Comparison of ENCODE assay signal across 8 mouse cellular contexts in genomic region chr15:98895635-98896589, GRCm38 (mm10). TPM values are rescaled to one million over a fixed set of nuclear protein-coding genes. Genes with fewer than 3 reads are reported as not detected.
DNase-seq lines count a peak whose midpoint lies in the region; ATAC-seq and TF ChIP-seq lines count a peak whose summit lies in the region.

No protein-coding gene starts in this region.

- H3K36me3 ChIP-seq in heart, embryonic 16.5 days (ENCODE audit: control insufficient read depth, insufficient read depth) = no peaks in the 10 kb centered on the region
- no peaks in the 10 kb centered on the region for H3K36me3 ChIP-seq in limb, embryonic 14.5 days (ENCODE audit: control insufficient read depth, insufficient read depth, low read length)
- H3K36me3 ChIP-seq in midbrain, embryonic 16.5 days (ENCODE audit: control insufficient read depth, insufficient read depth, low read length) = no peaks in the 10 kb centered on the region

- peaks cover 65% of the 10 kb centered on the region for H3K27me3 ChIP-seq in heart, embryonic 16.5 days (ENCODE audit: control insufficient read depth, insufficient read depth, low read length)
- H3K27me3 ChIP-seq in limb, embryonic 14.5 days (ENCODE audit: control insufficient read depth, insufficient read depth, low read length) = peaks cover 83% of the 10 kb centered on the region
- peaks cover 59% of the 10 kb centered on the region for H3K27me3 ChIP-seq in midbrain, embryonic 16.5 days (ENCODE audit: control insufficient read depth, insufficient read depth, low read depth, low read length)

- peak overlapping the region; percentile 99 for H3K4me2 ChIP-seq in heart, embryonic 16.5 days (ENCODE audit: low read depth, low read length)
- H3K4me2 ChIP-seq in limb, embryonic 14.5 days (replicated peaks; ENCODE audit: low read depth, low read length, severe bottlenecking) = peak overlapping the region; percentile 49
- peak overlapping the region; percentile 53 for H3K4me2 ChIP-seq in midbrain, embryonic 16.5 days (ENCODE audit: low read length)

- TF ChIP-seq POLR2A in brain, embryonic 14.5 days (IDR thresholded peaks at IDR 0.05; ENCODE audit: borderline replicate concordance, extremely low read depth, insufficient read depth, insufficient read length, poor library complexity, severe bottlenecking) = no peak
- no peak for TF ChIP-seq POLR2A in limb, embryonic 14.5 days (IDR thresholded peaks at IDR 0.05; ENCODE audit: borderline replicate concordance, extremely low read depth, insufficient read depth, insufficient read length)

- ATAC-seq in heart, embryonic 16.5 days (replicated peaks; ENCODE audit: extremely low read depth, insufficient read depth, low FRiP score) = 0 out of 2 replicates have a peak, but pooled peaks have one; percentile 5
- ATAC-seq in limb, embryonic 14.5 days (ENCODE audit: low FRiP score, low read depth) = no peak
- no peak for ATAC-seq in midbrain, embryonic 16.5 days
- no peak for ATAC-seq in CD4-positive, CD25-positive, alpha-beta regulatory T cell, adult 4 months

- H3K4me1 ChIP-seq in heart, embryonic 16.5 days (ENCODE audit: control insufficient read depth, insufficient read depth, low read length) = peaks cover 33% of the 10 kb centered on the region
- peaks cover 32% of the 10 kb centered on the region for H3K4me1 ChIP-seq in limb, embryonic 14.5 days (ENCODE audit: control insufficient read depth, insufficient read depth, low read length)
- H3K4me1 ChIP-seq in midbrain, embryonic 16.5 days (ENCODE audit: control insufficient read depth, insufficient read depth, low read length) = peaks cover 30% of the 10 kb centered on the region

- TF ChIP-seq CTCF in brain, embryonic 14.5 days (IDR thresholded peaks at IDR 0.05; ENCODE audit: borderline replicate concordance, extremely low read depth, insufficient read depth, insufficient read length) = no peak

- peak; percentile 27 for DNase-seq in gastrocnemius, postnatal 14 days
- DNase-seq in gastrocnemius, adult 18-20 months (ENCODE audit: low spot score) = no peak
- peak; percentile 58 for DNase-seq in brain, embryonic 14.5 days (ENCODE audit: low read depth)
- no peak for DNase-seq in limb, embryonic 14.5 days (ENCODE audit: low spot score)
- DNase-seq in thymus, postnatal 14 days = no peak

- intact Hi-C loops in gastrocnemius, postnatal 14 days (cut with DNase I; ENCODE audit: low total_unique reads) = no loop called here

- H3K9ac ChIP-seq in heart, embryonic 16.5 days (ENCODE audit: low read length) = peak overlapping the region; percentile 70
- H3K9ac ChIP-seq in limb, embryonic 14.5 days (ENCODE audit: low read depth, low read length, severe bottlenecking) = peak overlapping the region; percentile 28; the same call in 1 of the 2 replicates
- H3K9ac ChIP-seq in midbrain, embryonic 16.5 days (ENCODE audit: low read depth, low read length) = peak overlapping the region; percentile 57

- H3K4me3 ChIP-seq in heart, embryonic 16.5 days (ENCODE audit: low read length) = peak overlapping the region; percentile 50
- peak overlapping the region; percentile 27 for H3K4me3 ChIP-seq in limb, embryonic 14.5 days (replicated peaks; ENCODE audit: low read length)
- peak overlapping the region; percentile 30 for H3K4me3 ChIP-seq in midbrain, embryonic 16.5 days (ENCODE audit: low read depth, low read length)

- H3K9me3 ChIP-seq in heart, embryonic 16.5 days (replicated peaks; ENCODE audit: control insufficient read depth, low read length) = no peaks in the 10 kb centered on the region
- no peaks in the 10 kb centered on the region for H3K9me3 ChIP-seq in limb, embryonic 14.5 days (ENCODE audit: control insufficient read depth, low read length)
- no peaks in the 10 kb centered on the region for H3K9me3 ChIP-seq in midbrain, embryonic 16.5 days (replicated peaks; ENCODE audit: control insufficient read depth, low read length, poor library complexity, severe bottlenecking)

- H3K27ac ChIP-seq in heart, embryonic 16.5 days (ENCODE audit: low read length) = peak overlapping the region; percentile 37; the same call in 1 of the 2 replicates
- H3K27ac ChIP-seq in limb, embryonic 14.5 days (replicated peaks; ENCODE audit: low read depth, low read length) = 0 out of 2 replicates have a peak overlapping the region, but pooled peaks have one; percentile 33
- H3K27ac ChIP-seq in midbrain, embryonic 16.5 days (ENCODE audit: low read length) = no peak overlapping the region

- 5% methylated on average over 41 of the region's 41 CpGs for WGBS in heart, embryonic 16.5 days
- WGBS in limb, embryonic 14.5 days = 4% methylated on average over 38 of the region's 41 CpGs
- 2% methylated on average over 41 of the region's 41 CpGs for WGBS in midbrain, embryonic 16.5 days

RNA-seq across cellular contexts. Expression of gene Rhebl1, which starts 1.6 kb away (rescaled TPM):
- total RNA-seq in gastrocnemius, postnatal 14 days (2021) = 1 to 10 TPM; 1.1 to 2.0 TPM
- total RNA-seq in gastrocnemius, adult 18-20 months (2021) = 1 to 10 TPM; 1.3 TPM
- polyA plus RNA-seq in brain, embryonic 14.5 days (2012; rRNA removed) = 24.6 and 40.8 TPM in 2 replicates
- 5.6 and 7.3 TPM in 2 replicates for polyA plus RNA-seq in heart, embryonic 16.5 days (2015; fragmentation: Nextera tagmentation; extraction: Ambion mirVana)
- polyA plus RNA-seq in limb, embryonic 14.5 days (2012; rRNA removed) = 14.5 and 16.4 TPM in 2 replicates
- polyA plus RNA-seq in limb, embryonic 14.5 days (2014; fragmentation: Nextera tagmentation; extraction: Ambion mirVana) = 12.0 and 13.8 TPM in 2 replicates
- 37.2 and 38.7 TPM in 2 replicates for polyA plus RNA-seq in midbrain, embryonic 16.5 days (2015; fragmentation: Nextera tagmentation; extraction: Ambion mirVana)
- polyA plus RNA-seq in CD4-positive, CD25-positive, alpha-beta regulatory T cell, adult 4 months (2017; shearing (Covaris generic)) = 10 to 100 TPM; 11.3 to 14.2 TPM

RNA-seq across cellular contexts. Expression of gene Dhh, which starts 2.4 kb away (rescaled TPM):
- 1 to 10 TPM in 1 of 2 experiments, under 1 TPM in 1; 0.97 to 4.1 TPM for total RNA-seq in gastrocnemius, postnatal 14 days (2021)
- 1 to 10 TPM in 1 of 2 experiments, under 1 TPM in 1; 0.75 to 1.5 TPM for total RNA-seq in gastrocnemius, adult 18-20 months (2021)
- 0.37 and 0.88 TPM in 2 replicates for polyA plus RNA-seq in brain, embryonic 14.5 days (2012; rRNA removed)
- polyA plus RNA-seq in heart, embryonic 16.5 days (2015; fragmentation: Nextera tagmentation; extraction: Ambion mirVana) = 2.0 and 2.5 TPM in 2 replicates
- polyA plus RNA-seq in limb, embryonic 14.5 days (2012; rRNA removed) = 1.4 and 2.0 TPM in 2 replicates
- polyA plus RNA-seq in limb, embryonic 14.5 days (2014; fragmentation: Nextera tagmentation; extraction: Ambion mirVana) = 0.72 and 1.1 TPM in 2 replicates
- polyA plus RNA-seq in midbrain, embryonic 16.5 days (2015; fragmentation: Nextera tagmentation; extraction: Ambion mirVana) = 0.36 and 0.39 TPM in 2 replicates
- polyA plus RNA-seq in CD4-positive, CD25-positive, alpha-beta regulatory T cell, adult 4 months (2017; shearing (Covaris generic)) = not detected

RNA-seq across cellular contexts. Expression of gene Lmbr1l, which starts 22.1 kb away (rescaled TPM):
- 10 to 100 TPM in 1 of 2 experiments, 1 to 10 TPM in 1; 4.4 to 11.3 TPM for total RNA-seq in gastrocnemius, postnatal 14 days (2021)
- 1 to 10 TPM; 4.8 to 4.9 TPM for total RNA-seq in gastrocnemius, adult 18-20 months (2021)
- polyA plus RNA-seq in brain, embryonic 14.5 days (2012; rRNA removed) = 106 and 176 TPM in 2 replicates
- polyA plus RNA-seq in heart, embryonic 16.5 days (2015; fragmentation: Nextera tagmentation; extraction: Ambion mirVana) = 13.3 and 13.9 TPM in 2 replicates
- 66.8 and 145 TPM in 2 replicates for polyA plus RNA-seq in limb, embryonic 14.5 days (2012; rRNA removed)
- 5.5 and 7.8 TPM in 2 replicates for polyA plus RNA-seq in limb, embryonic 14.5 days (2014; fragmentation: Nextera tagmentation; extraction: Ambion mirVana)
- polyA plus RNA-seq in midbrain, embryonic 16.5 days (2015; fragmentation: Nextera tagmentation; extraction: Ambion mirVana) = 27.9 and 33.5 TPM in 2 replicates
- polyA plus RNA-seq in CD4-positive, CD25-positive, alpha-beta regulatory T cell, adult 4 months (2017; shearing (Covaris generic)) = 10 to 100 TPM; 23.3 to 61.6 TPM

RNA-seq across cellular contexts. Expression of gene Kmt2d, which starts 24.9 kb away (rescaled TPM):
- total RNA-seq in gastrocnemius, postnatal 14 days (2021) = 10 to 100 TPM; 40.2 to 40.8 TPM
- total RNA-seq in gastrocnemius, adult 18-20 months (2021) = 10 to 100 TPM; 43.2 to 50.1 TPM
- 18.4 and 37.5 TPM in 2 replicates for polyA plus RNA-seq in brain, embryonic 14.5 days (2012; rRNA removed)
- polyA plus RNA-seq in heart, embryonic 16.5 days (2015; fragmentation: Nextera tagmentation; extraction: Ambion mirVana) = 8.5 and 8.6 TPM in 2 replicates
- polyA plus RNA-seq in limb, embryonic 14.5 days (2012; rRNA removed) = 27.1 and 27.3 TPM in 2 replicates
- 16.7 and 20.1 TPM in 2 replicates for polyA plus RNA-seq in limb, embryonic 14.5 days (2014; fragmentation: Nextera tagmentation; extraction: Ambion mirVana)
- 10.1 and 11.8 TPM in 2 replicates for polyA plus RNA-seq in midbrain, embryonic 16.5 days (2015; fragmentation: Nextera tagmentation; extraction: Ambion mirVana)
- polyA plus RNA-seq in CD4-positive, CD25-positive, alpha-beta regulatory T cell, adult 4 months (2017; shearing (Covaris generic)) = 10 to 100 TPM; 30.9 to 38.6 TPM

RNA-seq across cellular contexts. Expression of gene Tuba1b, which starts 38.5 kb away (rescaled TPM):
- 10 to 100 TPM; 64.0 to 93.6 TPM for total RNA-seq in gastrocnemius, postnatal 14 days (2021)
- total RNA-seq in gastrocnemius, adult 18-20 months (2021) = 10 to 100 TPM; 15.6 to 29.6 TPM
- 2,160 and 2,864 TPM in 2 replicates for polyA plus RNA-seq in brain, embryonic 14.5 days (2012; rRNA removed)
- 1,504 and 1,594 TPM in 2 replicates for polyA plus RNA-seq in heart, embryonic 16.5 days (2015; fragmentation: Nextera tagmentation; extraction: Ambion mirVana)
- 2,384 and 3,894 TPM in 2 replicates for polyA plus RNA-seq in limb, embryonic 14.5 days (2012; rRNA removed)
- polyA plus RNA-seq in limb, embryonic 14.5 days (2014; fragmentation: Nextera tagmentation; extraction: Ambion mirVana) = 1,587 and 1,605 TPM in 2 replicates
- polyA plus RNA-seq in midbrain, embryonic 16.5 days (2015; fragmentation: Nextera tagmentation; extraction: Ambion mirVana) = 1,165 and 1,361 TPM in 2 replicates
- polyA plus RNA-seq in CD4-positive, CD25-positive, alpha-beta regulatory T cell, adult 4 months (2017; shearing (Covaris generic)) = 100 to 1,000 TPM; 419 to 534 TPM

Comparison
In these comparisons a context has a peak if more than half of its experiments do, and no peak if none do; other contexts are left out.
1. DNase-seq: peak in gastrocnemius, postnatal 14 days (single experiment) and brain, embryonic 14.5 days (single experiment); none in gastrocnemius, adult 18-20 months (single experiment), limb, embryonic 14.5 days (single experiment) and thymus, postnatal 14 days (single experiment).
2. H3K4me2 ChIP-seq: peak in every context shown above with its lines; median percentile 99 in heart, embryonic 16.5 days; 53 in midbrain, embryonic 16.5 days; 49 in limb, embryonic 14.5 days.
3. Peak in every context shown above with its lines, with median percentiles within 50 percentile points of each other: H3K4me3 ChIP-seq and H3K9ac ChIP-seq.